Mouse (Mus musculus) C2C12 (cell line): ENCODE data around the gene 9230102O04Rik. TPM values are rescaled to one million over a fixed set of nuclear protein-coding genes. Genes with fewer than 3 reads are reported as not detected.

Experiments
- H3K27me3 ChIP-seq: one replicate; pipeline ENCODE4 v1.6.1; 2011; ENCODE audit not compliant: control insufficient read depth, insufficient read depth, insufficient read length
- H3K36me3 ChIP-seq: one replicate; pipeline ENCODE4 v1.6.1; 2011; ENCODE audit not compliant: control insufficient read depth, insufficient read depth
- H3K4me3 ChIP-seq: one replicate; pipeline ENCODE4 v1.5.1; 2011; ENCODE audit warnings: mild to moderate bottlenecking, control low read depth; ENCODE audit not compliant: poor library complexity, insufficient read depth, severe bottlenecking
- H3K79me2 ChIP-seq: one replicate; pipeline ENCODE4 v1.6.1; 2011; ENCODE audit not compliant: control insufficient read depth, insufficient read depth
- H3K79me3 ChIP-seq: one replicate; pipeline ENCODE4 v1.6.1; 2011; ENCODE audit warnings: low read depth, control low read depth
- H3ac ChIP-seq: one replicate; pipeline ENCODE3; 2011; ENCODE audit warnings: low read depth; ENCODE audit not compliant: control insufficient read depth, insufficient read length
- CEBPB ChIP-seq: IDR thresholded peaks from one replicate; pipeline ENCODE4 v1.6.1; 2011; ENCODE audit warnings: low read depth, mild to moderate bottlenecking, control low read depth, moderate library complexity
- CTCF ChIP-seq: IDR thresholded peaks from one replicate; pipeline ENCODE4 v1.5.1; 2011; ENCODE audit not compliant: control insufficient read depth, insufficient read depth, insufficient read length
- FOSL1 ChIP-seq: IDR thresholded peaks from one replicate; pipeline ENCODE4 v1.8.0; 2011; ENCODE audit warnings: mild to moderate bottlenecking, low read length; ENCODE audit not compliant: poor library complexity, insufficient read depth, severe bottlenecking
- MAX ChIP-seq: IDR thresholded peaks from one replicate; pipeline ENCODE4 v1.6.1; 2011; ENCODE audit warnings: mild to moderate bottlenecking, control low read depth
- MYOD1 ChIP-seq: IDR thresholded peaks from one replicate; pipeline ENCODE4 v1.6.1; 2011; ENCODE audit warnings: low read depth; ENCODE audit not compliant: control insufficient read depth, insufficient read length
- MYOG ChIP-seq: IDR thresholded peaks from one replicate; pipeline ENCODE4 v1.6.1; 2011; ENCODE audit not compliant: control insufficient read depth, insufficient read length; ENCODE audit errors: extremely low read depth
- USF1 ChIP-seq: IDR thresholded peaks from one replicate; pipeline ENCODE4 v1.6.1; 2011; ENCODE audit warnings: low read depth, mild to moderate bottlenecking, control low read depth, moderate library complexity
- polyA plus RNA-seq: library from polyadenylated mRNA; unstranded; fragments of >200 nt; fragmentation: generic; extraction: Trizol; gene quantifications from one replicate; pipeline ENCODE4 v1.2.1, GENCODE M21; 2012; ENCODE audit warnings: missing spikeins

9230102O04Rik gene
- polyA plus RNA-seq, 1 experiment = not detected

DNA sequence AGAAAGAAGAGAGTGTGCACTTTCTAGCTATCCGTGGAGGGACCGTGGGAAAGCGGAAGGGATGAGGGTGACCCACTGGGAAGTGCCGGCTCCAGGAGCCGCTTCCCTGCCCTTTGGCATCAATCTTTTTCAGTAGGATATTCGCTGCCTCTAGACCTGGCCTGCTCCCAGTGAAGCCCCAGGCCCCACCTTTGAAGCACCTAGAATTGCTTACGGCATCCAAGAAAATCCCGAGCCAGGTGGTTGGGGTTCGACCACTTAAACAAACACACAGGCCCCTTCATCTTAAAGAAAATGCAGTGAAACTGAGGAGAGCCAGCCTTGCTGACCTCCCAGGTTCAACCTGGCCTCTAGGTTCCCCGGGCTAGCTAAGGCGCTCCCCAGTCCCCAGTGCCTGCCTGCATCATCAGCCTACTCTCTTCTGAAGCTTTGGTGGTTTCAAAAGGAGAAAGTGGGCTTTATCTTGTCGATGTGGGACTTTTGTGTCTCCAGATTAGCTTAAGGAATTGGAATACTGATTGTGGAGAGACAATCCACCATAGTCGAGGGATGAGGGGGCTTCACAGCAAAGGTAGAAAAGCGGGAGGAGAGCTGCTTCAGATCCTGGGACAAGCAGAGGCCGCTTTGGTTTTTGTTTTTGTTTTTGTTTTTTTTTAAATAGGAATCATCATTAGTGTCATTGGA, 4.7 kb downstream of the 9230102O04Rik start:
- H3K27me3 ChIP-seq = no peaks in the 10 kb centered on the region
- H3K79me2 ChIP-seq = no peaks in the 10 kb centered on the region
- H3K4me3 ChIP-seq = no peak overlapping the region
- no peaks in the 10 kb centered on the region for H3K36me3 ChIP-seq
- H3K79me3 ChIP-seq = no peaks in the 10 kb centered on the region
- no peak for TF ChIP-seq FOSL1
- no peak overlapping the region for H3ac ChIP-seq

DNA sequence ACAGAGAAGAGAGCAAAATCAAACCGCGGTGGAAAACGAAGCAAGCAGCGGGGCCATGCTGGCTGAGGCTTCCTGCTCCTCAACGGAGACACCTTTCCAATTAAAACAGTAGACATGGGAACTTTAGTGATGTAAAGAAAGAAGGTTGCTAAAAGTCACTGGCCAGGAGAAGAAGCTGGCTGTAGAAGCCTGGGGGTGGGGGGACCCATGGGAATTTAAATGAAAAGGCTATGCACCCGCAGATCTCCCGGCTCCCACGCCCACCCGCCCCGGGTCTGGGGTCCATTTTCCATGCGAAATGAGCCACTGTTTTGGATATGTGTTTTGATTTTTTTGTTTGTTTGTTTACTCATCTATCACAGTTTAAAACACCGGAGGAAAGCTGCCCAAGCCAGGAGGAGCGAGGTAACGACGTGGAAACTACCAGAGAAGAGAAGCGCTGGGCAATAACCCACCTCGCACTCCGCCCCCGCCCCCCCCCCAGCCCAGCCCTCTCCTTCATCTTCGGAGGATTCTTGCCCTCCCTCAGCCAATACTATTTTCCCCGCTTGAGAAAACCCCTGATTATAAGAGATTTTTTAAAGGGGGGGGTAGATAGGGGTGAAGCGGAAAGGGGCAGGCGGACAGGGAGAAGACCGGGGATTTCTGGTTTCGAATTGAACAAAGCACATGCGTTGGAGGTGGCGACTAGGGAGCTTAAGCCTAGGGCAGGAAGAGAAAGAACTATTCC, 5.4 kb downstream of the 9230102O04Rik start:
- Histone ChIP-seq H3K36me3 (no peaks in the 10 kb centered on the region), H3K27me3 (no peaks in the 10 kb centered on the region), H3K79me3 (no peaks in the 10 kb centered on the region), H3K4me3 (no peak overlapping the region), H3K79me2 (no peaks in the 10 kb centered on the region), H3ac (no peak overlapping the region)
- TF ChIP-seq FOSL1 (no peak), USF1 (no peak), CTCF (no peak), MYOG (no peak), MAX (no peak), CEBPB (no peak)

DNA sequence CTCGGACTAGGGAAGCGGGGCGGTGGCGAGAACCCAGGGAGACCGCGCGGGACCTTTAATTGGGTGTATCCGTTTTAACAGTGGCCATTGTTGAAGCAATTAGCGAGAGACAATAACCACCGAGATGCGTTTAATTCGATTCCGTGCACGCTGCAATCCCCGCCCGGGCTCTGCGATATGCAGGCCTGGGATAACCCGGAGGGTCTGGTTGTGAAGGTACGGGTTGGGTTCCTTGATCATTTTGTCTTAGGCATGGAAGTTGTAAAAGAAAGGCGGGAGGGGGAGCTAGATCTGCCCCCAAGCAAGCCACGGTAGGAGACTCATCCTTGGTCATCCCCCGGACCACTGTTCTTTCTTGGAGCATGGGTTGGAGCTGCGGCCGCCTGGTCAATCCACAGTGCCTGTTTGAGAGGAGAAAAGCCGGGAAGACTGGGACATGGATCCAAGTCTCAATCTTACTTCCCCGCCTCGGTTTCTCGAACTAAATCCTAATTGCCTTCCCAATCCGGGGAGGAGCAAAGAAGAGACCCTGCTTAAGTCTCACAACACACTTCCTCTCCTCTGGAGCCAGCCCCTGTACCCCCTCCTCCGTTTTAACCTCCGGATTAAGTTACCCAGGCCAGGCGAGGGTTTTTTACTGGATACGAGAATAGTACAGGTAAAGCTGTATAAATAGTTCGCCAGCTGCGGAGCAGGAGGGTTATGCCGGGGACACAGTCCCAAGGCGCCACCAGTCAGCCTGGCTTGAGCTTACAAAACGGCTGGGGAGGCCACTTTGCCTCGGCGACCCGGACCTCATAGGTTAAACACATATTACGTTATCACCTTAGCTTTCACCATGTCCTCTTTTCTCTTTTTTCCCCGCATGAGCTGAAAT, 6.2 kb downstream of the 9230102O04Rik start:
- H3ac ChIP-seq = no peak overlapping the region
- H3K36me3 ChIP-seq = no peaks in the 10 kb centered on the region
- H3K79me3 ChIP-seq = no peaks in the 10 kb centered on the region
- H3K4me3 ChIP-seq = no peak overlapping the region
- no peaks in the 10 kb centered on the region for H3K27me3 ChIP-seq
- TF ChIP-seq MAX (no peak), CEBPB (no peak), USF1 (no peak), MYOG (no peak)
- H3K79me2 ChIP-seq = no peaks in the 10 kb centered on the region

DNA sequence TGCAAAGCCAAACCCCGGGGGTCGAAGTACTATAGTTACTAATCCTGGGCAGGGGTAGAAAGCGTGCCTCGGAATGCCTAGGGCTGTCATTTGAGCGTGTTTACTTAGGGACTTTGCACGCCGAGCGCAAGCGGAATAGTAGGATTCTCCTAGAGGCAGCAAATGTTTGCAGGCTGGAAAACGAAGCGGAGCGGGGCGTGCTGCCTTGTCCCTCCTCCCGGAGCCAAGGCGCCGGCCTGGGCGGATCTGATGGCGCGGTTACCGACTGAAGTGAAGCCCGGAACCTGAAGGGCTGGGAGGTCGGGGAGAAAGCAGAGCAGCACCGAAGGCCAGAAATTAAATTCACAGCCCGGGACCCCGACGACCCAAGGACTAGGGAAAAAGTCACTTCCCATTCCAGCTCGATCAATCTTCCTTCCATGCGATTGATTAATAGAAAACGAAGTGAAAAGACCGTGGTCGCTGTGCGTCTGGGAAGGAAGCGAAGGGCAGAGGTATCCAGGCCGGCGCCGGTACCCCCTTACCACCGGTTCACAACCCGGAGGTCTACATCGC, 6.9 kb downstream of the 9230102O04Rik start:
- no peaks in the 10 kb centered on the region for H3K36me3 ChIP-seq
- no peaks in the 10 kb centered on the region for H3K27me3 ChIP-seq
- H3K4me3 ChIP-seq = no peak overlapping the region
- TF ChIP-seq USF1 = no peak
- no peak for TF ChIP-seq MYOD1
- no peak for TF ChIP-seq CEBPB
- TF ChIP-seq MYOG = no peak
- TF ChIP-seq MAX = no peak
- TF ChIP-seq CTCF = no peak
- TF ChIP-seq FOSL1 = no peak
- H3K79me3 ChIP-seq = no peaks in the 10 kb centered on the region
- peaks cover under 1% of the 10 kb centered on the region for H3K79me2 ChIP-seq
- no peak overlapping the region for H3ac ChIP-seq

DNA sequence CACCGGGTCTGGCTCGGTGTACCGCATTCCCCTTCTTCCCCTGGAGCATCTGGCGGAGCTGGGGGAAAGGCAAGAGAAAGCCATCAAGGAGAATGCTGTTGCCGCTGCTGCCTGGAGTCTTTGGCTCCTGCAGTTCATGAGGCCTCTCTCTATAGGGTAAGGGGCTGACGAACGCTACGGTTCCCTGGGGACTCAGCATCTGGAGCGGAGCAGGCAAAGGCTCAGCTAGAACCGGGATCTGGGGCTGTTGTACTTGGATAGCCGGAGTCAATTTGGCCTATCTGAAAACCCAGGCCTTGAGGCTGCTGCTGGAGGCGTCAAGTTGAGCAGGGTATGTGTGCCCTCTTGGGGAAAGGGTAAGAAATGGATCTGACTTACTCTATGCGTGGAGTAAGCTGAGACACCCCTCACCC, 7.7 kb downstream of the 9230102O04Rik start:
- Histone ChIP-seq H3ac (no peak overlapping the region), H3K79me2 (peaks cover 8% of the 10 kb centered on the region), H3K4me3 (no peak overlapping the region), H3K36me3 (no peaks in the 10 kb centered on the region), H3K27me3 (no peaks in the 10 kb centered on the region), H3K79me3 (no peaks in the 10 kb centered on the region)
- no peak for TF ChIP-seq MAX
- no peak for TF ChIP-seq MYOD1
- TF ChIP-seq USF1 = no peak
- no peak for TF ChIP-seq MYOG
- no peak for TF ChIP-seq FOSL1
- TF ChIP-seq CTCF = no peak
